Mouse (Mus musculus) heart, adult 8-10 months (tissue): ENCODE results near the gene Dscam. TPM values are rescaled to one million over a fixed set of nuclear protein-coding genes. Genes with fewer than 3 reads are reported as not detected.

Experiments
- DNase-seq: peaks from one replicate; pipeline ENCODE4 v3.0.0; 2022; ENCODE audit warnings: low spot score
- total RNA-seq, 4 experiments: library from RNA; stranded (reverse); gene quantifications; 2 replicates each; pipeline ENCODE4 v1.2.4; 2022

The Dscam gene
- total RNA-seq, 4 experiments from 2014 or later, result not detected

GRCm38 (mm10) chr16:96721241-96721640 lies 449.3 kb downstream of the Dscam start:
- no peak for DNase-seq

GRCm38 (mm10) chr16:96720666-96721065 lies 449.9 kb downstream of the Dscam start:
- no peak for DNase-seq

- no peak for DNase-seq
Measured at GRCm38 (mm10) chr16:96718221-96718620, 452.3 kb downstream of the Dscam start.

- no peak for DNase-seq
Measured at GRCm38 (mm10) chr16:96716633-96717032, 453.9 kb downstream of the Dscam start.

GRCm38 (mm10) chr16:96711935-96712334 lies 458.6 kb downstream of the Dscam start:
- no peak for DNase-seq

- DNase-seq, result no peak
Measured at GRCm38 (mm10) chr16:96700551-96700950, 470.0 kb downstream of the Dscam start.

GRCm38 (mm10) chr16:96695882-96696281 lies 474.7 kb downstream of the Dscam start:
- DNase-seq, result no peak

- no peak for DNase-seq
Measured at GRCm38 (mm10) chr16:96691576-96691975, 479.0 kb downstream of the Dscam start.

- DNase-seq, result no peak
Measured at GRCm38 (mm10) chr16:96690052-96690451, 480.5 kb downstream of the Dscam start.

GRCm38 (mm10) chr16:96689419-96689818 lies 481.1 kb downstream of the Dscam start:
- no peak for DNase-seq

- no peak for DNase-seq
Measured at GRCm38 (mm10) chr16:96685065-96685464, 485.5 kb downstream of the Dscam start.

- peak; percentile 36 for DNase-seq
Measured at GRCm38 (mm10) chr16:96684581-96684980, 486.0 kb downstream of the Dscam start.

GRCm38 (mm10) chr16:96682289-96682972 lies 488.1 kb downstream of the Dscam start:
- no peak for DNase-seq

- no peak for DNase-seq
Measured at GRCm38 (mm10) chr16:96679981-96680380, 490.6 kb downstream of the Dscam start.

- DNase-seq, result no peak
Measured at GRCm38 (mm10) chr16:96677471-96677870, 493.1 kb downstream of the Dscam start.

- DNase-seq, result no peak
Measured at GRCm38 (mm10) chr16:96676663-96677062, 493.9 kb downstream of the Dscam start.

- no peak for DNase-seq
Measured at GRCm38 (mm10) chr16:96673191-96673847, 497.2 kb downstream of the Dscam start.

GRCm38 (mm10) chr16:96671603-96672374 lies 498.8 kb downstream of the Dscam start:
- no peak for DNase-seq

- no peak for DNase-seq
Measured at GRCm38 (mm10) chr16:96669706-96670105, 500.8 kb downstream of the Dscam start.

- no peak for DNase-seq
Measured at GRCm38 (mm10) chr16:96668478-96668877, 502.1 kb downstream of the Dscam start.

- DNase-seq, result no peak
Measured at GRCm38 (mm10) chr16:96661073-96661472, 509.5 kb downstream of the Dscam start.

GRCm38 (mm10) chr16:96659275-96659674 lies 511.3 kb downstream of the Dscam start:
- DNase-seq, result no peak

- no peak for DNase-seq
Measured at GRCm38 (mm10) chr16:96655548-96655947, 515.0 kb downstream of the Dscam start.
